Mouse (Mus musculus) frontal cortex, postnatal 14 days (tissue): ENCODE data around the gene Morc3.

Experiments
- DNase-seq, 2 experiments: peaks; one replicate each; pipeline ENCODE4 v3.0.0; 2022; ENCODE audit warnings: low spot score in 2 of 2

The Morc3 gene

GRCm38 (mm10) chr16:93920673-93921072 lies 88.8 kb downstream of the Morc3 start:
- no peak for DNase-seq

GRCm38 (mm10) chr16:93922835-93923389 lies 91.0 kb downstream of the Morc3 start:
- DNase-seq = no peak

DNA sequence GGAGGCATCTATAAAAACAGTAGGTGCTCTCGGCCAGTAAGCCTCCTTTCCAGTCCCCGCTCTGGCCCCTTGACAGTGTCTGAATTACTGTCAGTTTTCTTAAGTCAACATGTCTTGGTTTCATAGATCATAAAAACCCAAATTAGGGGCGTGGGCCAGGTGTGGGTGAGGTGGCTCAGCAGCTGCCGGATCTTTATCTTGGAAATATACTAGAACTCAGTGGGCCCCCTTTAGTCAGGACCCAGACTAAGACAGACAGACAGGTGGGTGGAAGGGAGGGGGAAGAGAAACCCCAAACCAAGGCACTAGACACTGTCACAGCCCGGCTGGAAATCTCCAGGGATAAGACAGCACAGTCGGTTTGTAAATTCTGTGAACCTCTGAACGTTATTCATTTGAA lies 91.9 kb downstream of the Morc3 start:
- no peak for DNase-seq
